Mouse (Mus musculus) skeletal muscle tissue, adult 2 months (tissue): ENCODE data around the gene Fst.

ENCODE experiments used
- DNase-seq: peaks from one replicate; pipeline ENCODE4 v3.0.0-alpha.2; 2012; ENCODE audit warnings: low read depth, low spot score

Gene Fst

DNA sequence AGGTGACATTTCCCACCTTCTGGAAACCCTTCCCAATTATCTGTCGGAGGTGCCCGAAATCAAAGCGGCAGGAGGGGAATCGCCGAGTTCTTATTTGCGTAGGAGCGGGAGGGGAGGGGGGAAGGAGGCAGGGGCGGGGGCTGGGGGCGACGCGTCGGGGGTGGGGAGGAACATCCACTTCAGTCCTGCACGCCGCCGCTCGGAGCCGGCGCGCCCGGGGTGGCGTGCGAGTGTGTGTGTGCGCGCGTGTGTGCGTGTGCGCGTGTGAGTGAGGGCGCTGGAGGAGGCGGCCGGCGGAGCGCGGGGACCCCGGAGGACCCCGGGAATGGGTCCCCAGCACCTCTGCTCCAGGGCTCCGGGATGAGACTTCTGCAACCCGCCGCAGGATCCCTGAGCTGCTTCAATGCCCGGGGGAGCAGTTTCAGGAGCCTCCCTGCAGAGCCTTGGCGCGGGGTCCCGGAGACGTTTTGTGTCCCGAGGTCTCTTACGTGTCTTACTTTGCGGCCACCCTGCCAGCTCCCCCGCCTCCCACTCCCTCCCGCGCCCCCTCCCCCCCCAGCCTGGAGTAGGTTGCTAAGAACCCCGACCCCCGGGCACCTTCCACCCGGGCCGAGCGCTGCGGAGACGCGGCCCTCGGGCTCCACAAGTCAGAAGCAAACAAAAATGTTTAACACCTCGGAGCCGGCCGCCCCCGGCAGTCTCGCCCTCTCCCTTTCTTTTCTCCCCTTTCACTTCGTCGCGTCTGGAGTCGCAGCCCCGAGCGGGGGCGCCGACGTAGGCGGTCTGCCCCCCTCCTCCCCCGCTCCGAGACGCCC is at the start of gene Fst:
Fst (minus strand) TSS at position 66 of the 815 bp plus-strand sequence.
- no peak for DNase-seq

DNA sequence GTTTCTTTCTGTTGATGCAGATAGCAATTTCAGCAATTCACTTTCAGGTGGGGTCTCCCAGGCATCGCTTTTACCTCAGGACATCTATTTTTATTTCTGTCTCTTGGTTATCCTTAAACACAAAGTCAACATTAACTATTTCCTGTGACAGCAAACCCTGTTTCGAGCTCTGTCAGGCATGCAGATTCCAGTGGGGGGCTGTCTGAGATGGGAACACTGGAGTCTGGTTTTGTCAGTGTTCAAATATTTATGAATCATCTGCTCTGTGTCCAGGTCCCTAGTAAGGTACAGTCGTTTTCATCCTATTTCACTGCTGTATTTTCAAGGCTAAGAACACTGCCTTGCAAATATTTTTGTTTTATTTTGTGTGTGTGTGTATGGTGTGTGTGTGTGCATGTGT is 35.1 kb upstream of the Fst start:
- DNase-seq = no peak

DNA sequence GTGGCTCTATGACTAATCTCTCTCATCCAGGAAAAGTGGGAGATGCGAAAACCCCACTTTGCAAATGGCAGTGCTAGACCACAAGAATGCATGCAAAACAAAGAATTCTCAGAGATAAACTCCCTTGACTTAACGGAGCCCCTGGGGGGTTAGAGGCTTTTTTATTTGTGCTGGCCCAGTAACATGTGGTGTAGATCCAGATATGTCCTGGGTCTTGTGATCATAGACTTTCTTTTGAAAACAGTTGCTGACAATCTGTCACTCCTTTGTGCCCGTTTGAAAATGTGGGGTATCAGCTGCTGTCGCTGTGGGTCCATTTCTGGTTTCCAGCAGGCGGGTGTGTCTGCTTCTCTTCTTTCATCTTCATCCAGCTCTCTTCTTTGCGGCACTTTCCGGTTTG is 29.4 kb upstream of the Fst start:
- DNase-seq = no peak

DNA sequence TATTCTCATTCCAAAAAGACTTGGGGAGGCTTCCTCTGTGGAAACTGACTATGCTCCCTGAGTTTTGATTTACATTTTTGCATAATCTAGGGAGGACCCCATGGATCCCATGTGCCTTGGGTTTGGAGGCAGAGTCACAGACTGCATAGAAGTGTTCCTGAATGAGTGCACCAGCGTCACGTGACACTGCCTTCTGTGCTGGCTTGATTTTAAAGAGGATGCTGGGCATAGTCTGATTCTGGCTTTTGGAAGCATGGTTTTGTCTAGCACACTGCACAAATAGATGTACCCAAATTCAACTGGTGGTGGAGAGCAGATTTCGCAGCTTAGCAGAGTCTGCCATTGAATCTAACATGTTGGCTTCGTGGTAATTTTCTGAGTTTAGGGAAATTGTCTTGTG is 19.6 kb upstream of the Fst start:
- no peak for DNase-seq

DNA sequence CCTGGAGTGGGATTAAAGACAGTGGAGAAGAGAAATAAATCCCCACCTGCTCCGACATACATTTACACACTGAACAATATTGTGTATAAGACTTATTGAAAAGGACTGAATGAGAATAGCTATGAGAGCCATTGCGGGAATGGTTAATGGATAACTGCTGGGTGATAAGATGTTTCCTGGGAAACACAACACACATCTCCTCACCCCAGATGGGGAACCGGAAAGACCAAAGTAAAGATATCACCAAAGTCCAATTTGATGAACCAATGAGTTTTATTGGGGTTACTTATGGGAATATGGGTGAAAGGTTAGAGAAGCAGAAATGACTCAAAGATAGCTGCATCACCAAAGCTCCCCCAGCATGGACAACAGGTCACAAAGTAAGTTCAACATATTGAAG is 11.2 kb upstream of the Fst start:
- no peak for DNase-seq

DNA sequence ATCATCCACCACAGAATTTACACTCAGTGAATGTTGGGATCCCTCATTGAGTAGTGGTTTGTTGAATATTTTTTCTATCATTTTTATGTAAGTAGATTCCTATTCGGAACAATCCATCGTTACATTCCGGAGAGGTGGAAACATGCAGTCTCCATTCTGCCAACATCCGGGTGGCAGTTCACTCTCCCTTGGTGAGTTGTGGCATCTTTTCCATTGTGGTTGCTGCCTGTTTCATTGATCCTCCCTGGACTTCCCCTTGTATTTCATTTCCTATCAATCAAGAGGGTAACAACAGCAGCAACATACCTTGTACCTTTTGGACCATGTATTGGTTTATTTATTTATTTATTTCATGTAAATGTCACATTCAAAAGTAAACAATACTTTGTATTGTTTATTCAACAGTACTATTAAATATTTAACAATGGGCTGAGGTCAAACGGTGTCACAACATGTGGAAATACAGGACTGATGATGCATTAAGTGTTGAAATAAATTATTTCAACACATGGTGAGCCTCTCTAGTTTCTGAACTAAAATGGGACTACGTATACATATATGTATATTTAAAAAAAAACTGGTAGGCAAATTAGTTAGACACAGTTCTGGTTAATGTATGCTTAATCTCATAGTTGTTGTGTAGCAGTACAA is 7.6 kb upstream of the Fst start:
- no peak for DNase-seq

DNA sequence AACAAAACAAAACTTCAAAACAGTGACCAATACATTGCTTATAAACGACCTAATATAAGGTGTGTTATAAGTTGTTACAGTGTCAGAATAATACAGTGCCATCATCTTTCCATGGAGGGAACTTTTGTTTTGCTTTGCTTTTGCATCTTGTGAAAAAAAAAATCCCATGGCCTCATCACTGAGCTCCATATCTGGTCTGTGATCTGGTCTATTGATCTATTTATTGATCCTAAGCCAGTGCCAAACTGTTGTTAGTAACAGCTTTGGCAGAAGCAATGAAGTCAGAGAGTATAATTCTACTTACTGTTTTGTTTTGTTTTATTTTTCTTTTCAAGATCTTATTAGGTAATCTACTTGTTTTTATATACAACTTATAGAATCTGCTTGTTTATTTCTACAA is 6.6 kb upstream of the Fst start:
- DNase-seq = no peak

DNA sequence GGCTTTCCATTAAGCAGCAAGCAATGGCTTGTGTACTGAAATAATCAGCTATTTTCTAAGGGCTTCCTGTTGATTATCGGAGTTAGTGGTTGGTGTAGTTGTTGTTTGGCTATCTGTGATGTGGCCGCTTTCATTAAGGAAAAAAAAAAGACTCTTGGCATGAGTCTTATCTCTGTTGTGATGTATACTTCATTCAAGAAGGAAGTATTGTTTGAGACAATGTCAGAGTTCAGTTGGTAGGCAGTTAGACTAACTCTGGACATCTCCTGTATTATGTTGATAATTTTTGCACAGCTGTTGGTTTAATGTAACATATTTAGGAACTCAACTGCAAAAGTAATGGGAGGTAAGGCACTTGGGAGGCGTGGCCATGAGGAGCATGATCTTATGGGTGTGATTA is 6.1 kb upstream of the Fst start:
- no peak for DNase-seq

DNA sequence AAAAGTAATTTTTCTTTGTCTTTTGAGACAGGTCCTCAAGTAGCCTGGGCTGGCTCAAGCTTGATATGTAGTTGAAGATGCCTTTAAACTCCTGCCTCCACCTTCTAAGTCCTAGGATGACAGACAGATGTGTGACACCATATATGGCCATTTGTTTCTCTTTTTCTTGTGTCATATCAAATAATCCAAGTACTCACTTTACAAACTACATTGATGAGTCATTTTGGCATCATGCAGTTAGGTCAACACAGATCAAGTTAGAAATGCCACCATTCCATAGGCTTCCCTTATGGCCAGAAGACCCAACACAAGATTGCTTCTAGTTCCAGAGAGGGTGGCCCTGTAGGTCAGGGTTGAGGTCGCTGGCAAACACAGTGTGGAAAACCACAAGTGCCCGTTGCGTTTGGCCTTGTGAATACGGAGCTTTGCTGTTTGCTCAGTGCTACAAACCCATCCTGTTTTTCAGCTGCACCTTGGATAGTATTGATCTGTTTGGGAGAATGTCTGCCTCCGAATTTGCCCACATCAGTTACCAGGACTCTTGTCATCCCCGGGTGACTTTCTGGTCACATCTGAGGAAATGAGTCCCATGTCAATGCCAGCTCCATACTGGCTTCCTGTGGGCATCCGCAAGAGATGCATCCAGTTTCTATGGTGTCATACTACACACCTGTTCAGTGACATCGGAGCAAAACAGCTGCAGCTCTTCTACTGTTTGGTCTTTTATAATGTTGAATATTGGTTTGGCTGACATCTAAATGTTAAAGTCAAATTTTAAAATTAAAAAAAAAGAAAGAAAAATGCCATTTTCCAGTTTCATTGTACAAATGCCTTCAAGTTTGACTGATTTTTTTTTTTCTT is 4.0 kb upstream of the Fst start:
- no peak for DNase-seq

DNA sequence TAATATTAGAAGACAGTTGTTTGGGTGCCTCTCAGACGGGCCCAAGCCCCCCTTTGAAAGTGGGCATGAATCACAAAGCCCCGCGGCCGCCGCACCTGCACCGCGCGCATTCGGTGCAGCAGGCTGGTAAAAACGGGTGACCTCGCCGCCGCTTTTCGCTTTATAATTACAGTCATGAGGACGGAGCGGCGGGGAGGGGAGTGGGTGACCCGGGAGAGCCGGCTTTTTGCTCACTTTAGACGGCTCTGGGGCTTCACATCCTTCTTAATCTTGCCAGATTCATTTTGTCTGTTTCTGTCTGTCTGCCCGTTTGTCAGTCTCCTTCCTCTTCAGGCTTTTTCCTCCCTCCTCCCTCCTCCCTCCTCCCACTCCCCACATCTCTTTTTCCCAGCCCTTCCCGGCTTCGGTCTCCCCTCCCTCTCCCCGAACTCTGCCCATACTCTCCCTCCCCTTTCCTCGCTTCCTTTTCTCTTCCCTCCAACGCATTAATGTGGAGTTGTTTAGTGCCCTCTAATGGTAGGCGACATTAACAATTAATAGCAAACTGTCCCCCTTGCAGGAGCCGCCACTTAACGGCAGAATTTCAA is 1.6 kb upstream of the Fst start:
- peak; percentile 42 for DNase-seq

DNA sequence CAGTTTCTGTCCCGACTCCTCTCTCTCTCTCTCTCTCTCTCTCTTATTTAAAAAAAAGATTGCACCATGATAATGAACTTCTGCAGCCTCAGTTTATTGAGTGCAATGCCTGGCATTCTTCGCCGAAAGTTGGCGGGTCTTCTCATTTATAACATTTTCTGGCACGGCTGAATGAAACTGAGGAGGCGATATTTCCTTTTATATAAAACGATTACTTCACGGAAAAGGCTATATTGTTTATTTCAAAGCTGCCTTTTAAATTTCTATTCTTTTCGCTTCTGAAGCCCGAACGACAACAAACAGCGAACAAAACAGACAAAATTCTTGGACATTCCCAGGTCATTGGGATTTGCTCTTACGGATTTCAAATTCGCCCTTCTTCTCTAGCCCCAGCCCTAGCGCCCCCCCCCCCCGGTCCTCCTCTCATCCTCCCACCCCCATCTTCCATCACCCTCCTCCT is 980 bp upstream of the Fst start:
- DNase-seq = no peak

DNA sequence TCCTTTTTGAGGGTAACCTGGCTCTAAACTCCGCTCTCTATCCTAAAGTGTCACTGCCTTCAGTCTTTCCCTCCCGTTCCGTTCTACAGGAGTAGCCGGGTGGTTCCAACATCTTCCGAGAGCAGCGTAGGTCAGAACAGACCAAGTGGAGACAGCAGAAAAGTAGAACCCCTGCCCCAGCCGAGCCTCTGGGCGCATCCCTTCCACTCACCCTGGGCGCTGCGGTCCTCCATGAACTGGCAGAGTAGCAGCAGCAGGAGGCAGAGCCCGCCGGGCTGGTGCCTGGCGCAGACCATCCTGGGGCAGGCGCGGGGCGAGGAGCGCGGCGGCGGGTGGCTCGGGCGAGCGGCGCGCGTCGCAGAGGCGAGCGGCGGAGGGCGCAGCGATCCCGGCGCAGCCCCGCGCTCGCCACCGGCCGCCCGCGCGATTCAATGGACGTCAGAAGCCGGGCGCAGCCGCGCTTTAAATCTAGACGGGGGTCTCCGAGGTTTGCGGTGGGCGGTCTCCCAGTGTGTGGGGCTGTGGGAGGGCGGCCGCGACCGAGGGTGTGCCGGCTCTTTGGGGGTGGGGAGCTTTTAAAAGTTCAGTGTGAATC is 363 bp downstream of the Fst start:
- DNase-seq = no peak

DNA sequence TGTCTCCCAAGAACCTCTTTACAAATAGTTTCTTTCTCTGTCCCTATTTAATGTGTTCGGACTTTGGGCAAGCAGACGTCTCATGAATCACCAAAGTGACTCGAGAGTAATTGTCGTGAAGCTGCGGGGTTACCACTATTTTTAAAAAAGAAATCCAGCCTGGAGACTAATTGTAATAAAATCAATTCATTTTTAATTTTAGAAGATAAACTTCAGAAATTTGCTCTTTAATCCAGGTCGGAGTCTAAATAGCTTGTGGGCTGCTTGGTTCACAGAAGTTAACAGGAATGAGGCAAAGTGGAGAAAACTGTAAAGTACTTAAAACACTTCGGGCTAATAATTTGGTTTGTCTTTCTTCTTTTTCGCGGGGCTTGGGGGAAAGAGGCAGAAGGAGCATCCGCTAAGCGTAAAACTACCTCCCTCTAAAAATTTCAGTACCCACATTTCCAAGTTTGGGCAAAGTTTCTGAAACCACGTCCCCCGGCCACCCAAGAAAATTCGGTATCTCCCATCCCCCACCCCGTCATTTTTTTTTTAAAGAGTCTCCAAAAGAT is 1.1 kb downstream of the Fst start:
- DNase-seq = no peak

DNA sequence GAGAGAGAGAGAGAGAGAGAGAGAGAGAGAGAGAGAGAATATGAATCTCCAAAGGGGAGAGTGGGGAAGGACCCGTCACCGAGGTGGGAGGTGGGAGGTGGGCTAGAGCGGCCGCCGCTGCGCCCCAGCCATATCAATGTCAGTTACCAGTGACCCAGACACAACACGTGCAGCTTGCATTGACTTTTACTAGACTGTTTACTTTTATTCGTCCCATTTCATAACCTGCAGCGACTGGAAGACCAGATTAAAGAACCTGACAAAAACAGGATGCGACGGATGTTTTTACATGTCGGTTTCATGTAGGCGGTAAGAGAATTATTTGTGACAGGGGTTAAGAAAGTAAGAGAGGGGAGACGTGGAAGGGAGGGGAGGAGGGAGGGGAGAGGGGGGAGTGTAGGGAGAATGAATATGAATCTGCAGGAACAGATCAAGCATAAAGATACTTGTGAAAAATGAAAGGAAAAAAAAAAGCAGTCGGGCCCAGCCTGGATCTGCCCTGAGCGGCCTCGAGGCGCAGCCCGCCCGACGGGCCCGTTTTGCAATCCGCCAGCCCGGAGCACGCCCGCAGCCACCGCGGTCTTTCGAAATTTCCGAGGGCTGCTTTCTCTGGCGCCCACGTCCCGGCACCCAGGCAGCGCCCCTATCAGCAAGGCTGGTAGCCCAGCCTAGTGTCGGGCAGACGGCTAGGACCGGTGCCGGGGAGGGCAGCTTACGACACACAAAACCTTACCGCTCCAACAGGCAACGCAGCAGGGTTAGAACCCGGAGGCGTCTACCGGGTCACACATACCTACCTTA is 1.8 kb downstream of the Fst start:
- no peak for DNase-seq

DNA sequence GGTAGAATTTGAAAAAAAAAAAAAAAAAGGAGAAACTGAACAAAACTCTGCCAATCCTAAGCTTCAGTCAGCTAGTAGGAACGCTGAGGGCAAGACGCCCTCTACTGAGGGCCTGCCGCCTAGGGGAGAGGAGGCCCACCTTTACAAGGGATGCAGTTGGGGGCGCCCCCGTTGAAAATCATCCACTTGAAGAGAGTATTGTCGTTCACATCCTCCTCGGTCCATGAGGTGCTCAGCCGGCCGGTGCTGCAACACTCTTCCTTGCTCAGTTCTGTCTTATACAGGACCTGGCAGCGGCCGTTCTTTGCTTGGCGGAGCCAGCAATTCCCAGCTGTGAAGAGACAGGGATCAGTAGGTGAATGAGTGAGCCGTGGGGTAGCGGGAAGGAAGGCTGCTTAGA is 2.5 kb downstream of the Fst start:
- DNase-seq = no peak

DNA sequence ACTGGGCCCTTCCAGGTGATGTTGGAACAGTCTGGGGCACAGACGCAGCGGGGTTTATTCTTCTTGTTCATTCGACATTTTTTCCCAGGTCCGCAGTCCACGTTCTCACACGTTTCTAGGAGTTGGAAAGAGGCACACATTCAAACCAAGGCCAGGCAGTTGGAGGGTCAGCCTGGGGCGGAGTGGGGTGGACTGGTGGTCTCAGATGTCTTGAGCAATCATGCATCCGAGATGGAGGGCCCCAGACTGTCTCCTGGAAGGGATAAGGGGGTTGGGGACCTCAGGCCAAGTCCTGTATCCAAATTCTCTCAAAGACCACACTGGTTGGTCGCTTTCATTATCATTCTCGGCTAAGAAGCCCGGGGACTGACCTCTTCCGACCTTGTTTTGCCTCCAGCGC is 3.0 kb downstream of the Fst start:
- no peak for DNase-seq

DNA sequence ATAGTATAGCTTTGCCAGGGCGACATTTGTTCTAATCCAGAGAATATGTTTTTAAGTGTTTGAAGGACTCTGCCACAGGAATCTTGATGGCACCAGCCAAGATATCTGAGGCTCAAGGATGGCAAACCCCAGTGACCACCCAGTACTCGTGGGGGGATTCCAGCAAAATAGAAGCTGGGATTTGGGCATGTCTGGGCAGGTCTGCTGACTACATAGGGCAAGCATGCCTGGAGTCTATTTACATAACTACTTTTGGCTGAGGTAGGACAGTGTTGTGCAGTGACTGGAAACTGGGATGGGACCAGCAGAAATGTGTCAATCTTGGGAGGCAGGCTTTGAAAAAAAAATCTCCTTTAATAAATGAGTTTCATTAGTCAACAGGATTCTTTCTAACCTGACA is 11.5 kb downstream of the Fst start:
- DNase-seq = no peak

DNA sequence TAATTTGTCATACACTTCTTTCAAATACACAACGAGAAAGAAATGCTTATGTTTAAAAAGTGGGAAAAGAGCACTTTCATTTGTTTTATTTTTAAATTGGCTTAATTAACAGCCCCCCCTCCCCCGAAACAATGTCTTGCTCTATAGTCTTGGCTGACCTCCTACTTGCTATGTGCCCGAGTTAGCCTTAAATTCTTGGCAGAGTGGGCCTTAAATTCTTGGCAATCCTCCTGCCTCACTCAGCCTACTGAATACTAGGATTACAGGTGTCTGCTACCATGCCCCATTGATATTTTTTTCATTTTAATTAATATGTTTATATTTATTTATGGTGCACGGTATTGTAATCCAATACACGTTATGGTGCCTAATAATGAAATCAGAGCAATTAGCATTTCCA is 26.3 kb downstream of the Fst start:
- DNase-seq = no peak

DNA sequence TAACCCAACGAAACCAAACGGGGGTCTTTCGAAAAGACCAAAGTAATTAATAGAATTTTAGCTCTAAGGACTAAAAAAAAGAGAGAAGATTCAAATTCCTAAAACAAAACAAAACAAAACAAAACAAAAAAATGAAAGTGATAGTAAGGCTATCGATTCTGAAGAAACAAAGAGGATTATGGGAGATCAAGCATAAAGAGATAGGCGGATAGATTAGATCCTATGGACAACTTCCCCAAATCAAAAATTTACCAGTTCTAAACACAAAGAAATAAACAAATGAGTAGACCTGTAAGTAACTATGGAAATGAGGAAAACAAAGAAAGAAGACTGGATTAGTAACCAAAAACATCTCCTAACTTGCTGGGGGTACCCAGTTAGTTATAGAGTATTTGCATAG is 33.5 kb downstream of the Fst start:
- DNase-seq = no peak

DNA sequence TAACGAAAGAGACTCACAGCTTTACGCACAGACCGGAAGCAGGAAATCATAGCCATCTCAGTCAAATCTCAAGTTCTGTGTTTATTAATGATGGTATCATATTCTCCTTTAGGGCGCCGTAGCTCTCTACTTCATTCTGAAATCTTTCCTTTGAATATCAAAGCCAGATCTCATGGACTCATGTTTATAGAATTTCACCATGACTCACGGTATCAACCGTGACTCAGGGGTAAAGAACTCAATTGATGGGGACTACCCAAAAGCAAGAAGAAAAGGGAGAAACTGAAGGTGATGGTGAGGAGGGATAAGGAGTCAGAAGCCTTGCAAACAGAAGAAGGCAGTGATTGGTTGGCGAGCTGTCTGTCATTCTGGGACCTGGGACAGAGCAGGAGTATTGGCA is 38.5 kb downstream of the Fst start:
- no peak for DNase-seq

DNA sequence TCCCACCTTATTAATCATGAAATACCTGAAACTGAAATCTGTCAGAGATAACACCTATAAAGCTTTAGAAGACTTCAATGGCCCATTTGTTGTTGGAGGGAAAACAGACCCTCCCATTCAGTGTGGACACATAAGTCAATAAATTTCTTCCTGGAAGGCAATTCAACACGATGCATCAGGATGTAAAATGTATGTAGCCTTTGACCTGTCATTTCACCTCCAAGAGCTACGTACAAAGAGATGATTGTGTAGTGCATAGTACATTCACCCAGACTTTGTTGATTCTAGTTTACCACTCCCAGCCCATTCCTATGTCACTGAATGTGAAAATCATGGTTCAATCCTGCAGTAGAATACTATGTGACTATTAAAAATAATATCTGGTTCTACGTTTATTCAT is 39.4 kb downstream of the Fst start:
- DNase-seq = no peak
